Mouse (Mus musculus) adrenal gland, adult (tissue): ENCODE measurements around the gene Birc5.

Experiments used
- DNase-seq, 2 experiments: peaks; one replicate each; pipeline ENCODE4 v3.0.0; 2022 to 2023; ENCODE audit warnings: low spot score in 1 of 2; ENCODE audit not compliant: inconsistent age in 2 of 2

The Birc5 gene

GRCm38 (mm10) chr11:117880977-117881358 is 31.9 kb downstream of the Birc5 start:
- no peak for DNase-seq

GRCm38 (mm10) chr11:117881787-117882186 is 32.7 kb downstream of the Birc5 start:
- peak; percentile 43 to 72 for DNase-seq

- peak in 1 of 2 experiments; percentile 63 for DNase-seq
Observed at GRCm38 (mm10) chr11:117882208-117882607, 33.2 kb downstream of the Birc5 start.

GRCm38 (mm10) chr11:117886000-117886399 is 36.9 kb downstream of the Birc5 start:
- peak; percentile 29 to 69 for DNase-seq

GRCm38 (mm10) chr11:117888168-117888852 is 39.3 kb downstream of the Birc5 start:
- DNase-seq: no peak

- no peak for DNase-seq
Observed at GRCm38 (mm10) chr11:117888853-117889822, 40.1 kb downstream of the Birc5 start.

- no peak for DNase-seq
Observed at GRCm38 (mm10) chr11:117889887-117890340, 40.9 kb downstream of the Birc5 start.

- no peak for DNase-seq
Observed at GRCm38 (mm10) chr11:117890519-117891282, 41.6 kb downstream of the Birc5 start.

GRCm38 (mm10) chr11:117891581-117892175 is 42.6 kb downstream of the Birc5 start:
- DNase-seq: no peak

- peak in 1 of 2 experiments; percentile 44 for DNase-seq
Observed at GRCm38 (mm10) chr11:117892199-117892598, 43.1 kb downstream of the Birc5 start.

- no peak for DNase-seq
Observed at GRCm38 (mm10) chr11:117894676-117895075, 45.6 kb downstream of the Birc5 start.

GRCm38 (mm10) chr11:117896533-117896932 is 47.5 kb downstream of the Birc5 start:
- no peak for DNase-seq

GRCm38 (mm10) chr11:117902282-117902681 is 53.2 kb downstream of the Birc5 start:
- no peak for DNase-seq

- DNase-seq: no peak
Observed at GRCm38 (mm10) chr11:117904442-117904841, 55.4 kb downstream of the Birc5 start.
